Mouse (Mus musculus) intestine, embryonic 15.5 days (tissue): Measurements from ENCODE around the gene Rnf19b. TPM values are rescaled to one million over a fixed set of nuclear protein-coding genes. Genes with fewer than 3 reads are reported as not detected.

ENCODE experiments used
- ATAC-seq: fragments of 200-750 bp; cut with Nextera tagmentation; 2 replicates; pipeline ENCODE4 v1.8.0; 2017; ENCODE audit warnings: moderate TSS enrichment, moderate library complexity
- H3K27ac ChIP-seq: fragments of 300-500 bp; sonication (generic); 2 replicates; pipeline ENCODE4 v1.5.1; 2015; ENCODE audit warnings: mild to moderate bottlenecking, inconsistent platforms
- H3K27me3 ChIP-seq: fragments of 300-500 bp; sonication (generic); replicated peaks from 2 replicates; pipeline ENCODE4 v1.6.1; 2015; ENCODE audit warnings: inconsistent platforms
- H3K36me3 ChIP-seq: fragments of 300-500 bp; sonication (generic); 2 replicates; pipeline ENCODE4 v1.6.1; 2015; ENCODE audit warnings: inconsistent platforms
- H3K4me1 ChIP-seq: fragments of 300-500 bp; sonication (generic); replicated peaks from 2 replicates; pipeline ENCODE4 v1.6.1; 2015; ENCODE audit warnings: inconsistent platforms
- H3K4me2 ChIP-seq: fragments of 300-500 bp; sonication (generic); replicated peaks from 2 replicates; pipeline ENCODE4 v1.6.1; 2015; ENCODE audit warnings: mild to moderate bottlenecking, inconsistent platforms
- H3K4me3 ChIP-seq: fragments of 300-500 bp; sonication (generic); replicated peaks from 2 replicates; pipeline ENCODE4 v1.5.1; 2015; ENCODE audit warnings: inconsistent platforms
- H3K9ac ChIP-seq: fragments of 300-500 bp; sonication (generic); 2 replicates; pipeline ENCODE4 v1.6.1; 2015; ENCODE audit warnings: inconsistent platforms
- H3K9me3 ChIP-seq: fragments of 300-500 bp; sonication (generic); 2 replicates; pipeline ENCODE4 v1.6.1; 2016; ENCODE audit warnings: inconsistent platforms
- WGBS: fragments of 180-500 bp; shearing (Covaris S2); methylation state at CpG from one replicate; pipeline ENCODE4 v1.1.7; 2015; 5-methylcytosine and 5-hydroxymethylcytosine counted together
- polyA plus RNA-seq: library from polyadenylated mRNA; unstranded; fragments of >200 nt; fragmentation: Nextera tagmentation; extraction: Ambion mirVana; gene quantifications from 2 replicates; pipeline ENCODE4 v1.2.1, GENCODE M21; 2015

Gene Rnf19b
- polyA plus RNA-seq = 6.7 and 7.0 TPM in 2 replicates

- Histone ChIP-seq H3K4me1 (peaks cover 13% of the 10 kb centered on the region), H3K27ac (peak within 1 kb of the TSS; percentile 88), H3K4me3 (peak within 1 kb of the TSS; percentile 86), H3K4me2 (peak within 1 kb of the TSS; percentile 99), H3K9ac (peak within 1 kb of the TSS; percentile 92), H3K27me3 (no peaks in the 10 kb centered on the region), H3K36me3 (no peaks in the 10 kb centered on the region), H3K9me3 (no peaks in the 10 kb centered on the region)
- WGBS = under 1% methylated on average over 77 of the region's 107 CpGs
- ATAC-seq = peak; percentile 82
These were observed at the start of gene Rnf19b for GRCm38 (mm10) chr4:129058207-129059092. Gene Rnf19b, plus strand, starts transcription at chr4:129058271.

GRCm38 (mm10) chr4:129008672-129009071, 49.4 kb upstream of the Rnf19b start:
- Histone ChIP-seq H3K27me3 (no peaks in the 10 kb centered on the region), H3K9ac (no peak overlapping the region), H3K9me3 (no peaks in the 10 kb centered on the region), H3K4me2 (no peak overlapping the region), H3K4me1 (no peaks in the 10 kb centered on the region), H3K36me3 (peaks cover 22% of the 10 kb centered on the region), H3K27ac (no peak overlapping the region), H3K4me3 (no peak overlapping the region)
- WGBS = 70% methylated on average over 3 of the region's 3 CpGs
- no peak for ATAC-seq

- 71% methylated on average over 5 of the region's 5 CpGs for WGBS
- no peak overlapping the region for H3K9ac ChIP-seq
- H3K4me2 ChIP-seq = no peak overlapping the region
- peaks cover 21% of the 10 kb centered on the region for H3K36me3 ChIP-seq
- no peaks in the 10 kb centered on the region for H3K27me3 ChIP-seq
- no peak overlapping the region for H3K4me3 ChIP-seq
- H3K4me1 ChIP-seq = no peaks in the 10 kb centered on the region
- no peak overlapping the region for H3K27ac ChIP-seq
- ATAC-seq = no peak
- no peaks in the 10 kb centered on the region for H3K9me3 ChIP-seq
These were observed 48.5 kb upstream of the Rnf19b start for GRCm38 (mm10) chr4:129009521-129009920.

GRCm38 (mm10) chr4:129011604-129012121, 46.4 kb upstream of the Rnf19b start:
- H3K4me3 ChIP-seq = no peak overlapping the region
- H3K27me3 ChIP-seq = no peaks in the 10 kb centered on the region
- H3K27ac ChIP-seq = no peak overlapping the region
- H3K9me3 ChIP-seq = no peaks in the 10 kb centered on the region
- peaks cover 16% of the 10 kb centered on the region for H3K36me3 ChIP-seq
- H3K4me2 ChIP-seq = no peak overlapping the region
- peaks cover 10% of the 10 kb centered on the region for H3K4me1 ChIP-seq
- 59% methylated on average over 15 of the region's 15 CpGs for WGBS
- no peak for ATAC-seq
- no peak overlapping the region for H3K9ac ChIP-seq

GRCm38 (mm10) chr4:129013151-129013864, 44.8 kb upstream of the Rnf19b start:
- H3K36me3 ChIP-seq = peaks cover 9% of the 10 kb centered on the region
- H3K4me1 ChIP-seq = peaks cover 10% of the 10 kb centered on the region
- H3K4me2 ChIP-seq = no peak overlapping the region
- ATAC-seq = no peak
- H3K27me3 ChIP-seq = no peaks in the 10 kb centered on the region
- H3K27ac ChIP-seq = no peak overlapping the region
- no peak overlapping the region for H3K9ac ChIP-seq
- 46% methylated on average over 10 of the region's 10 CpGs for WGBS
- no peak overlapping the region for H3K4me3 ChIP-seq
- no peaks in the 10 kb centered on the region for H3K9me3 ChIP-seq

- Histone ChIP-seq H3K36me3 (no peaks in the 10 kb centered on the region), H3K4me2 (0 out of 2 replicates have a peak overlapping the region, but pooled peaks have one; percentile 14), H3K27me3 (no peaks in the 10 kb centered on the region), H3K27ac (no peak overlapping the region), H3K9me3 (no peaks in the 10 kb centered on the region), H3K4me1 (peaks cover 14% of the 10 kb centered on the region), H3K4me3 (no peak overlapping the region), H3K9ac (no peak overlapping the region)
- ATAC-seq = no peak
- WGBS = 25% methylated on average over 4 of the region's 4 CpGs
These were observed 41.7 kb upstream of the Rnf19b start for GRCm38 (mm10) chr4:129016329-129016728.

GRCm38 (mm10) chr4:129017150-129017549, 40.9 kb upstream of the Rnf19b start:
- H3K4me3 ChIP-seq = no peak overlapping the region
- no peaks in the 10 kb centered on the region for H3K9me3 ChIP-seq
- ATAC-seq = no peak
- H3K4me1 ChIP-seq = peaks cover 14% of the 10 kb centered on the region
- H3K9ac ChIP-seq = no peak overlapping the region
- no peak overlapping the region for H3K27ac ChIP-seq
- 87% methylated on average over 10 of the region's 10 CpGs for WGBS
- no peaks in the 10 kb centered on the region for H3K36me3 ChIP-seq
- no peaks in the 10 kb centered on the region for H3K27me3 ChIP-seq
- no peak overlapping the region for H3K4me2 ChIP-seq

- peaks cover 14% of the 10 kb centered on the region for H3K4me1 ChIP-seq
- no peak overlapping the region for H3K9ac ChIP-seq
- H3K27me3 ChIP-seq = no peaks in the 10 kb centered on the region
- no peak overlapping the region for H3K4me3 ChIP-seq
- H3K27ac ChIP-seq = no peak overlapping the region
- no peaks in the 10 kb centered on the region for H3K36me3 ChIP-seq
- no peak overlapping the region for H3K4me2 ChIP-seq
- 86% methylated on average over 9 of the region's 9 CpGs for WGBS
- H3K9me3 ChIP-seq = no peaks in the 10 kb centered on the region
- no peak for ATAC-seq
These were observed 39.2 kb upstream of the Rnf19b start for GRCm38 (mm10) chr4:129018788-129019435.

GRCm38 (mm10) chr4:129019788-129020187, 38.3 kb upstream of the Rnf19b start:
- no peak overlapping the region for H3K4me2 ChIP-seq
- 71% methylated on average over 9 of the region's 9 CpGs for WGBS
- no peaks in the 10 kb centered on the region for H3K9me3 ChIP-seq
- H3K27me3 ChIP-seq = no peaks in the 10 kb centered on the region
- peaks cover 17% of the 10 kb centered on the region for H3K4me1 ChIP-seq
- ATAC-seq = no peak
- H3K36me3 ChIP-seq = no peaks in the 10 kb centered on the region
- H3K9ac ChIP-seq = no peak overlapping the region
- no peak overlapping the region for H3K27ac ChIP-seq
- H3K4me3 ChIP-seq = no peak overlapping the region

GRCm38 (mm10) chr4:129020454-129020853, 37.6 kb upstream of the Rnf19b start:
- Histone ChIP-seq H3K27ac (no peak overlapping the region), H3K9ac (no peak overlapping the region), H3K4me2 (no peak overlapping the region), H3K4me1 (peaks cover 21% of the 10 kb centered on the region), H3K9me3 (no peaks in the 10 kb centered on the region), H3K36me3 (no peaks in the 10 kb centered on the region), H3K27me3 (no peaks in the 10 kb centered on the region), H3K4me3 (no peak overlapping the region)
- ATAC-seq = no peak
- WGBS = 50% methylated on average over 6 of the region's 6 CpGs

GRCm38 (mm10) chr4:129021426-129021825, 36.6 kb upstream of the Rnf19b start:
- H3K27ac ChIP-seq = no peak overlapping the region
- no peak overlapping the region for H3K4me2 ChIP-seq
- 82% methylated on average over 3 of the region's 3 CpGs for WGBS
- peaks cover 13% of the 10 kb centered on the region for H3K4me1 ChIP-seq
- H3K36me3 ChIP-seq = no peaks in the 10 kb centered on the region
- no peak for ATAC-seq
- no peaks in the 10 kb centered on the region for H3K9me3 ChIP-seq
- H3K4me3 ChIP-seq = no peak overlapping the region
- no peak overlapping the region for H3K9ac ChIP-seq
- no peaks in the 10 kb centered on the region for H3K27me3 ChIP-seq

- H3K36me3 ChIP-seq = no peaks in the 10 kb centered on the region
- peaks cover 11% of the 10 kb centered on the region; the same call in 1 of the 2 replicates for H3K4me1 ChIP-seq
- WGBS = 75% methylated on average over 4 of the region's 4 CpGs
- no peak overlapping the region for H3K4me2 ChIP-seq
- H3K27ac ChIP-seq = no peak overlapping the region
- H3K9ac ChIP-seq = no peak overlapping the region
- no peak overlapping the region for H3K4me3 ChIP-seq
- H3K9me3 ChIP-seq = no peaks in the 10 kb centered on the region
- no peaks in the 10 kb centered on the region for H3K27me3 ChIP-seq
- no peak for ATAC-seq
These were observed 36.2 kb upstream of the Rnf19b start for GRCm38 (mm10) chr4:129021886-129022285.
